Mouse (Mus musculus) fat pad, adult 2 months (tissue): ENCODE data around the gene 4930595D18Rik.

Experiments used
- DNase-seq: peaks from one replicate; pipeline ENCODE4 v3.0.0-alpha.2; 2011; ENCODE audit warnings: low read depth, low spot score; ENCODE audit errors: extremely low read depth

4930595D18Rik gene

DNA sequence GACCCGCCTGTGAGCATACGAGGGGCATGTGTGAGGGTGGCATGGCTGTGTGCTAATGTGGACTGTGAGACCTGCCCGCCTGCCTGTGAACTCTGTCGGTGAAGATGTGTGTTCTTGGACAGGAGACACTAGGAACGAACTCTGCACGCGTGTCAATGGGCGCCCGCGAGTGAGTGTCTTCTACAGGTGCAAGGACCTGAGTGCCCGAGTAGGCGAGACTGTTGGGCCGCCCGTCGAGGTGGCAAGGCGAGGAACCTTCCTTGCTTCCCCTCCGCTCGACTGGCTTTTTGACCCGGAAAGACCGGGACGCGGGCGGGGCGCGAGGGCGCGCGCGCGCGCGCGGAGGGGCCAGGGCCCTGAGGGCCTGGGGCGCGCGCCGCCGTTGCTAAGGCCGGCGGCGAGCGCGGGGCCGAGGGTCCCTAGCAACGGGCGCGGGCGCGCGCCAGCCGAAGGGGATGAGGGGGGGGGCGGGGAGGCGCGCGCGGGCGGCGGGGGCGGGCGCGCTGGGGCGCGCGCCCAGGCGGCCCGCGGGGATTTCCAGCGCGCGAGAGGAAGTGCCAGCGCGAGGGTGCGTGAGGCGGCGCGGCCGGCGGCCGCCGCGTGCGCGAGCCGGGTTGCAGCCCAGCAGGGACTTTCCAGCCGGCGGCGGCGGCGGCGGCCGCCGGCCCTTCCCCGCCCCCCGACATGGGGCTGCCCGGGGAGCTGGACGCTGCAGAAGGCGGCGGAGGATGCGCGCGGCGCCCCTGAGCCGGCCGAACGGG lies 18.3 kb downstream of the 4930595D18Rik start, which contains the start of gene Traf3:
Gene Traf3, plus strand, starts transcription at position 540 of the 761 bp plus-strand sequence.
- no peak for DNase-seq

DNA sequence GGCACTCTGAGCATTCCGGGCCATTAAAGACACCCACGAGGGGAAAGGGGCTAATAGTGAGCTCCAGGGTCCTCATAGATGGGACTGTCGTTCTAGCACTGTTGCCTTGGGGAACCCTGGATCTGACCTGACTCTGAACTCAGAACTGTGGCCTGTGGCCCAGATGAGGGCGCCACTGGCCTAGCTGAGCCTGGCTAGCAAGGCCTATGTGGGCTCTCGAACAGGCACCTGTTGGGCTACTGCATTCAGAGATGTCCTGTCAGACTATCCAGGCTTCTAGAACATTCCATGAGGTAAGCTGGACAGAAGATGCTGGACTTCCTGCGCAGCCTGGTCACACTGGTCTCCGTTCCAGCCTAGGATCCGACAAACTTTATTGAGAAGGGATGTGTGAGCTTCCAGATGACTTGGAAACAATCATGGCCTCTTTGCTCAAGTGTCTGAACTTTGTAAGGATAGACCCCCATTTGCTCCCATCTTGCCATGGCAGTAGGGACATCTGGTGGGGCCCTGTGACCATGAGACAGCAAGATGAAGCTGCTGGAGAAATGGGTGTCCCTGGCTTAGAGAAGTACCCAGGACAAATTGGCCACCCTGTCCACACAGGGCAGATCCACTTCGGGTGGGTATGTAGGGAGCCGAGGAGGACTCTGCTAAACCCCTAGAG lies 19.0 kb downstream of the 4930595D18Rik start:
- no peak for DNase-seq

DNA sequence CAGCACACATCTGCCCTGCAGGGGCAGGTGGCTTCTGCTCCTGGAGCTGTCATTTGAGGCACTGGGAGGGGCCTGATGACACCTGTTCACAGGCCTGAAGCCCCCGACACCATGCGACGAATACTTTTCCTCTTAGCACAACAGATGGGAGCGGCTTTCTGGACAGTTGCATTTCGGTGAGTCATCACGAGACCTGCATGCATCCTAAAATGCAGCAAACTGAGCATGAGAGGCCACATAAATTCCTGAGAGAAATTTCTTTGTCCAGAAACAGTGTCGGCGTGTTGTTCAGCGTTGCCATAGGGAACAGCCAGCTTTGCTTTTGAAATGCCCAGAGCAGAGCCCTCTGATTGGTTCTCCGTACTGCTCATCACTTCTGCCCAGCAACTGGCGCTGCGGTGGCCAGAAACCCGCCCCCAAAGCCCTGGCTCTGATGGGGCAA lies 20.0 kb downstream of the 4930595D18Rik start:
- DNase-seq: peak; percentile 30

- DNase-seq: no peak
Measured at GRCm38 (mm10) chr12:111162312-111163061, 21.8 kb downstream of the 4930595D18Rik start.

DNA sequence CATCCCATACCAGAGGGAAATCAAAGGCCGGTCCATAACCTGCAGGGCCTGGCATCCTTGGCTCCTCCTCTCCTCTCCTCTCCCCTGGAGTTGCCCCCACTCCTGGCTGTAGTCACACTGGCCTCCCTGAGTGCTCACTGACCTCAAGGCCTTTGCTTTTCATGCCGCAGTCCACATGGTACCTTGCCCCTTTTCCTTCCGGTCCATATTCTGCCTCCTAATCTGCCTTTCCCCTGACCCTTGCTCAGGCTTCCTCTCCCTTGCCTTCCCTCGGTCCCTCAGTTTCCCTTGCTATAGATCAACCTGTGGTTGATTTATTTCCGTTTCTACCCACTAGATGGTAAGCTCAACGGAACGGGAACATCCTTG lies 22.4 kb downstream of the 4930595D18Rik start:
- no peak for DNase-seq

DNA sequence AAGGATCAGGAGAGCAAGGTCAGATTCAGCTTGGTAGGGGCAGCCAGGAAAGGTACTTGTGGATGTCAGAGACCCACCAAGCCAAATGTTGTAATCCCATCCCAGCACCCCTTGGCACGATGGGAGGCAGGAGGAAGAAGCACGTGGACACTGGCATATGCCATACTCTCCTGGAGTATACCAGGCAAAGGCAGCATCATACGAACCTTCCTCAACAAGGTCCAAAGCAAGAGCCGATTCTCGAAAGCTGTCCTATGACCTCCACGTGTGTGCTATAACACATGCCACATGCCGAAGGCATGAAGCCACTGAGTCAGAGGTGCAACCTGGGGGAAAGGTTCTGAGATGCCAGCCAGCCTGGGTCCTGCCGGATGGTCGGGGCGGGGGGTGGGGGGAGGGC lies 23.4 kb downstream of the 4930595D18Rik start:
- DNase-seq: no peak

GRCm38 (mm10) chr12:111159659-111160428 lies 24.4 kb downstream of the 4930595D18Rik start:
- DNase-seq: no peak

DNA sequence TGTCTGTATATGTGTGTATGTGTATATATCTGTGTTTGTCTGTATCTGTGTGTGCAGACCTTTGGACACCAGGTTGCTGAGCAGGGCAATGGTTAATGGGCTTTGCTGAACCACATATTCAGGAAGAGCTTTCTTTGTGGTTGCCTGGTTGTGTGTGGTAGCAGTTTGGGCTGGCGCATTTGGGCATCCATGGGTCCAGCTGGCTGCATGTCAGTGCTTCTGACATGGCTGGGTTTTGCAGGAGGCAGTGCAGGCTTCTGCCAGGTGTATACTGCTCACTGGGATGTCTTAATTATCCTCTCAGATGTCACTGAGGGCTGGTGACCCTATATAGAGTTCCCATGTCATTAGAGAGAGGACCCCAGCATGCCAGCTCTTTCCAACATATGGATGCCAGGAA lies 28.5 kb downstream of the 4930595D18Rik start:
- DNase-seq: no peak

DNA sequence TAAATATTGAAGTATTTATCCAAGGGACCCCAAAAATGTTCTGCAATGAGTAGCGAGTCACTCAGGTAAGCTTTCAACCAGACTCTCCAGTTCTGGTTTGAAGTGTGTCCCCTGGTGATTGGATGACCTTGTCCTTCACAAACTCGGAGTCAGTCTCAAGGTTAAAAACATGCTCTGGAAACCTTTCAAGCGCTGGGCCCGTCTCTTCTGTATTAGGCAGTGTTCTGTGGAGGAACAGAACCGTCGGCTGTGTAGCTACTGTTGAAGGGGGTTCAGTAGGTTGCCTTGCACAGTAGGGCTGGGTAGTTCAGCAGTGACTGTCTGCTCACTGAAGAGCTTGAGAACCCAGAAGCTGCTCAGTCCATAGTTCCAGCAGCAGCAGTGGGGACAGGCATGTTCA lies 29.6 kb downstream of the 4930595D18Rik start:
- DNase-seq: no peak

DNA sequence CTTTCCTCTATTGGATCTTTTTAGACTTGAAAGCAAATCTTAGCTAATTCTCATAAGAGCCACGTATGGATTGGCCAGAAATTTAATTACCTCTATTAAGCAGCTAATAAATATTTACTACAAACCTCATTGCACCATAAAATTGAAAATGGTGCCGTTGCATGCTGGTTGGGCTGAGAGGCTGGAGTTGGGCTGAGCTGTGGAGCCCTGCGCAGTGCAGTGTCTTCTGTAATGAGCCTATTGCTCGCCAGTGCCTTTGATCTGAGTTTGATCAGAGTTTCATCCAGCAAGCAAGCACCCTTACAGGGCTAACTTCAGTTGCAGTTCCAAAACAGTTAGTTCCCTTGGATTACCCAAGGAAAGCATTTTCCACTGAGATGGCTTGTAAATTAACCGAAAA lies 30.3 kb downstream of the 4930595D18Rik start:
- DNase-seq: no peak

GRCm38 (mm10) chr12:111152981-111153710 lies 31.1 kb downstream of the 4930595D18Rik start:
- DNase-seq: no peak

DNA sequence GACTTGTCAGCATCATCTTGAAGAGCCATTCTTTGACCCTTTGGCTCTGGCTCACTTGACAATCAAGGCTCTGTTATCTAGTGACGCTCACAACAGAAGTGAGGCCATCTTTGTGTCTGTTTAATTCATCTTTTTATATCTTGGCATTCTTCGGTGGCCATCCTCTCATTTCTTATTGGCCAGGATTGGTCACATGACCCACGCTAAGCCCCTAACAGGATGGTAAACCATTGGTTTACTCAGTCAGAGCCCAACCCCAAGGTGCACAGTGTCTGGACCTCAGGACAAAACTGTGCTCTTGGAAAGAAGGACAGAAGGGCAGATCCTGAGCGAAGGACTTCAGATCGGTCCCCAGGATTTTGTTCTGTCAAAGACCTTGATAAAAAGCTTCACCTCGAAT lies 31.7 kb downstream of the 4930595D18Rik start:
- no peak for DNase-seq

GRCm38 (mm10) chr12:111151422-111152156 lies 32.7 kb downstream of the 4930595D18Rik start:
- no peak for DNase-seq

DNA sequence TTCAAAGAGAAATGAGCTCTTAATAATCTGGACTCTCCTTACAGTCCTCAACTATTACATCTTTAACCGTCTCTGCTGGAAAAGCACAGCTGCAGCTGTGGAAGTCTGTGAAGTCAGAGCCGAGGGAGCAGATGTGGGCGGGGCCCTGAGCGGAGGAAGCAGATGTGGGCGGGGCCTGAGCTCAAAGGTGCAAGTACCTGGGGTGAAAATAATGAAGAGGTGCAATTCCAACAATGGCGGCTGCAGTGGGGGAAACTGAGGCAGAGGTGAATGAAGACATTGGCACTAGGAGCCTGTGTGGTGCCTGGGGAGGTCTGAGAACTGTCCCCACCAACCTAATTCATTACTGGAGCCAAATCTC lies 34.1 kb downstream of the 4930595D18Rik start:
- no peak for DNase-seq

- no peak for DNase-seq
Measured at GRCm38 (mm10) chr12:111149495-111150235, 34.6 kb downstream of the 4930595D18Rik start.

DNA sequence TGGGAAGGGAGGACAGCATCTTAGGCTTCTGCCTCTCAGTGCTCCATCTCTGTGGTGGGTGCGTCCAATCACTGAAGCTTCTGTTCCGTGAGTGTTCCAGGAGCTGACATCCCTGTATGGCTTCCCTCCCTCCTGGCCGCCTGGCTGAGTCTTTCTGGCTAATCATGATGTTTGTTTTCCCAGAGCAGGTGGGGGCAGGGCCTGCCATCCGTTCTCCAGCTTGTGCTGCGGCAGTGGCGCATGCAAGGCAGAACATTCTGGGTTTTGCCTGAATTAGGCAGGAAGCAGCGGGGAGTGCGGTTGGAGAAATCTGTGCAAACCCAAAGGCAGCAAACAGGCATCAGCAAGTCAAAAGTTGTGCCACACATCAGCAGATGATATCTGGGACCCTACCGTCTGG lies 39.0 kb downstream of the 4930595D18Rik start:
- DNase-seq: no peak

GRCm38 (mm10) chr12:111144598-111144997 lies 39.7 kb downstream of the 4930595D18Rik start:
- no peak for DNase-seq

GRCm38 (mm10) chr12:111143509-111144063 lies 40.7 kb downstream of the 4930595D18Rik start:
- no peak for DNase-seq
